Mouse (Mus musculus) bone marrow macrophage, adult 2 months (primary cell): Measurements from ENCODE around the gene Umad1.

Source experiments
- CTCF ChIP-seq: IDR thresholded peaks from 2 replicates; pipeline ENCODE4 v1.5.1; 2012; ENCODE audit warnings: low read depth, mild to moderate bottlenecking, low read length, moderate library complexity
- POLR2A ChIP-seq: IDR thresholded peaks from 2 replicates; pipeline ENCODE4 v1.6.1; 2012; ENCODE audit warnings: mild to moderate bottlenecking, low read depth, low read length, borderline replicate concordance

DNA sequence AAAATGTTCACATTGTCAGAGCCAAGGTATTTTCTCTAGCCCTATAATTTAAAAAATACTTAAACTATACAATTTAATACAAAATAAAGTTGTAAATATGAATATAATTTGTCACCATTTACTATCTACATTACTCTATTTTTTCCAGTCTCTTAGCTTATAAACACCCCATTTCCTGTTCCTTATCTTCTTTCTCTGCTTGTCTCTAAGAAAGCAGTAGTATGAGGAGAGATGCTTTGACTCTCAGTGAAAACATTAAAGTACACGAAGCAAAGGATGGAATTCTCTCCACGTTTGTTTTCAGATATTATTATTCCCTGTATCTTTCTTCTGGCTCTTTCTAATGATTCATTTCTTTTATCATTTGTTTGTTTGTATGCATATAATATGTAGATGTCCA lies 99.1 kb downstream of the Umad1 start:
- TF ChIP-seq CTCF, result no peak
- no peak for TF ChIP-seq POLR2A
